Mouse (Mus musculus): ENCODE measurements at regions not wholly inside any gene's neighbourhood (a gene's known extent, or its start where the extent isn't known, plus 50 kb on each side); places are given as distances from the start of the nearest gene placed in this dataset.
A peak's percentile ranks its signal among the peaks of the same experiment; 100 is the strongest.

DNA sequence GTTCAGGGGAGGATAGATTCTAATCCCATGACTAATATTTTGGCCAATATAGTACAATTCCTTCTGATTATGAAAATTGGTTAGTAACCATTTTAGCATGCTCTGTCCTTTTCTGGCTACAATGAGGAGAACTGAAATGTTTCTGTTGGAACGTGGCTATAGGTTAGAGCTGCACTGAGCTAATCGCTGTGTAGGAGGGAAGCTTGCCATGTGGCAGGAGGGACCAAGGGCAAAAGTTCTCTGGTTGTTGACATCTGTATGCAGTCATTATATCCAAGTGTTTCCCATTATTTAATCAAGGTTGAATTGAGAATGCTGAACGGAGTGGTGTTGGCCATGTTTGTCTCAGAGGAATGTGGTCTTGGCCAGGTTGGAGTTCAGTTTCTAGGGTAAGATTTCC is 253.5 kb downstream of the Fam173b start:
- DNase-seq = no peak

DNA sequence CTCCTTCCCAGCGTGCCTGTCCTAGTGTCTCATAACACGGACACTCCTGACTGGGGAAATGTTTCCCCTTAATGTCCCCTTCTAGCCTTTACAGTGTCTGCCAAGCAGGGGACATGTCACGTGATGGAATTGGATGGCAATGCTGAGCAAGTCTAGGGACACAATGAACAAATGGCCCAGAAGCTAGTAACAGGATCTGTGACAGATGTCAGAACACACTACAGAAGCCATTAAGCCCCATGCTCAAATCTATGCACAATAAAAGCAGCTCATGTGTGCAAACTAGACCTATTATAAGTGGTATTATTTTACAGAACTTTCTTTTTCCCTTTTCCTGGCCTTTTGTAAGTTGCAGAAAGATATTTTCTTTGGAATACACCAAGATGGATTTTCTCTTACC is 267.4 kb downstream of the Fam173b start:
- no peak for DNase-seq

DNA sequence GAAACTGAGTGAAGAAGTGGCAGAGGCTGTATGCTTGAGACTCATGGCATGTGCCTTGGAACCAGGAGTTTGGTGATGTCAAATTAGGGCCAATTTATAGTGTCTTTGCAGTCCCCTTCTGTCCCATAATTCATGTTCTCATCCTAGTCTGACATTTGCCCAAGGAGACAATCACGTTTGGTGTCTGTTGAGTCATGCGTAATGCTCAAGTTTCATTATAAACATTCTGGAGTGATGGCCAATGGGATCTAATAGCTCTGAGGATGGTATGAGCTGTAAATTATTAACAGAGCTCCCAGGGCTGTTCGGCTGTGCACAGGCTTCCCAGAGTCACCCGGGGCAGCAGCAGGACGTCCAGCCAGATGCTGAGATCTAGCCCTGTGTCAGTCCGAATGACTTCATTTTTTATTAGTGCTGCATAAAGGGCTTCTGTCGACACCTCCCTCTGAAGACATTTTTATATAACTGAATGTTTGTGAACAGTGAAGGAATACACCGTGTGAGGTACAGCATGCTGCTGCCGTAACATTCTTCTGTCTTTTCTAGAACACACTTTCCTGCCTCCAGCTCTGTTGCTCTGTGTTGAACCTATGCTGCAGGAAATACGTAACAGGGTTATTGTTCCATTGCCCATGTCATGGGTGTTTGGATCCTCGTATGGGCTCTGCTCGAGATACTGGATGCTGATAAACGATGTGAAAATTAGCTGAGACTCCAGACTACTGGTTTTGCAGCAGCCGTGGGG is 268.2 kb downstream of the Fam173b start:
- DNase-seq = no peak

DNA sequence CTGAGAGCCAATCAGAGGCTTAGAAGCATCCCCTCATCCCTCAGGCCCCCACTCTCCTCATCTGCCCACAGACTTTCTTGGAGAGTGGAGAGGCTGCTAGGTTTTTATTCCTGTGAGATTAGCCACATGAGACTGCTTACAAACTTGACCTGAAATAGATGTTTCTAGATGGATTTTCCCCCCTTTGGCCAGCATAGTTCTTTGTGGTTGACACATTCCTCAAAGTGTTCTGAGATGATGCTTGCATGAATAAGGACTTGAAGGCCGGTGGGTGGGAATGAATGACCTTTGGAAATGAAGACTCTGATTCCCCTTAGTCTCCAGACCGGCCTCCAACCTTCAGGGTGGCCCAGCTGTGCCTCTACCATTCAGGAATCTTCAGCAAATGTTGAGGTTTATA is 273.8 kb downstream of the Fam173b start:
- no peak for DNase-seq

DNA sequence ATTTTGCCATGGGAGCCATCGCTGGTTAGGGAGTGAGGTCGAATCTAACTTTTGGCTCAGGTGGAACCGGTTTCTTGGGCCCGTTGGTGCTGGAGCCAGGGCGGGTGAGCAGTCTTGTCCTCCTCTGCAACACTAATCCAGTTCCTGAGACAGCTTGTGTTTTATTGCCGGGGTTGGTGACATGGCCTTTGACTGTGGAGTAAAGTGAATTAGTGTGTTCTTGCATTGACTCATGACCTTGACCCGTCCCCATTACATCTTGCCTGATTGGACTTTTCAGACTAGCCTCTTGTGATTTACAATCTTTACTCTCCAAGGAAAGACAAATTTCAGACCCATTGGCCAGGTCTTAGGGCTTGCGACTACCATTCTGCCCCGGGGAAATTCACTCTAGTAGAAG is 278.8 kb downstream of the Fam173b start:
- DNase-seq = no peak

DNA sequence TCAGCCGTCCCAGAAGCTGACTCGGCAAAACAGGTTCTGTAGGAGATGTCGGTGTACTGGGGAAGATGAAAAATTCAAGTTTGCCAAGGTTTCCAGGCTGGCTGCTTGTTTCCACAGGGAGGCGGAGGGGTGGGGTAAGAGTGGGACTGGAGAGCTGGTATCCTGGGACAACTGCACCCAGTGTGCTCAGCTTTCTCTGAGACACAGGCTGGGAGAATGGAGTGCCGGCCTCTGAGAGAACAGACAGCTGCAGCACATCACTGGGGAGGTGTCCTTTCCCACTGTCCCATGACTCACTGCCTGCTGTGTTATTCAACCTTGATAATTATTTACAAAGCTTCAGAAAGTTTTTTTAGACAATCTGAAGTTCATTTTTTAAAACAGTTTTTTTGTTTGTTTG is 280.7 kb downstream of the Fam173b start:
- no peak for DNase-seq

DNA sequence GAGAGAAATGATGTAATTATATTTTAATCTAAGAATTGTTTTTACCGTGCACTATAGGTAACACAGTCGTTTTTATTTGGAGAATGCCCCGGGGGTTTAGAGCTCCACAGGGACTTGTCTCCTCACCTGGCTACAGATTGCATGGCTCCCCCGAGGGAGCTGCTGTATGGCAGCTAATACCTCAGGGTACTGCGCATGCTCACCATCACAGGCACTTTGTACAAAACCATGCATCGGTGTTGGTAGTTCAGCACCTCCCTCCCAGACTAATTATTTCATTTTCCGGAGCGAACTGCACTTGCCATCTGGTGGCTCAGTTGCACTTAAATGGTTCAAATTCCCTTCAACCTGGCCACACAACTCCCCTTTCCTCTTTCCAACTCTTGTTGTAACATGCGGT is 281.9 kb downstream of the Fam173b start:
- peak; percentile 39 to 50 for DNase-seq

DNA sequence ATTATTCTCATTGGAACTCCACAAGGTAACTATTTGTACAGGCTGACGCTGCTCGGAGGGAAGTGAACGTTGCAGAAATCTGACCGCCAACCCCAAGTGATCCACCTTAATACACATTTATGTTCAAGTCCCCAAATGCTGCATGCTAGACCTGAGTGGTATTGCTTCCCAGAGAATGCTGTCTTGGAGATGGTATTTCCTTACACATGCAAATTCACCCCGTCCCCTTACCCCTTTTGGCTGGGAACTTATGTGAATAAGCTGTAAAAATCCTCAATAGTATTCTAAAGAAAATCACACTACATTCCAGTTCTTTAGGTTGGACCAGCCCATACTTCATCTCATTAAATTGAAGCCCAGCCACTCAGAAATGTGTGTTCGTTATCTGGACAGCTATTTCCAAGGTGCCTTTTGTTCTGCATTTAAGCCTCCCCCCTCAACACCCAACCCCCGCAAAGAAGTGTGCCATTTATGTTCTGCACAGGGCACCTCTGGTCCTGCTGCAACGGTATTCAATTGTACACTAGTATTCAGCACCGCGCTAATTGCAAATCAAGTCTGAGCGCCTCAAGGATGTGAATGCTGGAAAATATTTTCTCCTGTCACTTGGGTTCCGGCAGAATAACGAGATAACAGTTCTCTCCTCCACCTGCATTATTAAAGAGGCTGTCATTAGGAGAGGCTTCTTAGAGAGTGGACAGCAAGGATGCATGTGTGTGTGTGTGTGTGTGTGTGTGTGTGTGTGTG is 278.0 kb upstream of the Tas2r119 start:
- no peak for DNase-seq

DNA sequence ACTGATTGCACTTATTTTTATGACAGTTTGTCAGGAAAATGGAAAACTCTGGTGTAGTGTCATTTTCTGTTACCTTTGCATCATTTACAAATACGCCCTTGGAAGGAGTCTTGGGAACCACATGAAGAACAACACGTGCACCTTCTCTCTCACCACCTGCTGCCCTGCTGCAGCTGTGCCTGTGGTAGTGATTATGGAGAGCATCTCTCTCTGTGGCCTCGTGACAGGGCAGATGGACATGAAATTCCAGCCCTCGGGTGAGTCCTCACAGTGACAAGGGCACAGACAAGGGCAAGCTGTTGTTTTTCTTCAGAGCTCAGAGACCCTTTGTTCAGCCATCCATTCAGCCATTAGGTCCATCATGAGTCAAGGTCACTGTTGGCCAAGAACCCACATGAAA is 276.8 kb upstream of the Tas2r119 start:
- no peak for DNase-seq

DNA sequence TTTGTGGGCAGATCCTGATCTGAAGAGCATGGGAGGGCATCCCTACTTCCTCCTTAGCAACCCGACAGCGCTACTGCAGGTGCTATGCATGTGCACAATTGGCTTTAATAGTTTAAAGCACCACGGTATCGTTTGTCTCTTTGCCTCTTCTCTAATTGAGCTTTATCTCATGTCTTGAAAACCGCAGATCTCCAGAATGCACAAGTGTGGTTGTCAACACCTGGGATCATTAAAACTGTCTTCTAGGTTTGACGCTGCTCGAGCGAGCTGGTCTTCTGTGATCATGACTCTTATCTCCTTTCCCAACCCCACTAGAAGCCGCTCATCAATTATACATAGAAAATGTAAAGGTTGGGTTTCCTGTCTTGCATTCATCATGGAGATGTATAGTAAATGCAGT is 268.7 kb upstream of the Tas2r119 start:
- no peak for DNase-seq

DNA sequence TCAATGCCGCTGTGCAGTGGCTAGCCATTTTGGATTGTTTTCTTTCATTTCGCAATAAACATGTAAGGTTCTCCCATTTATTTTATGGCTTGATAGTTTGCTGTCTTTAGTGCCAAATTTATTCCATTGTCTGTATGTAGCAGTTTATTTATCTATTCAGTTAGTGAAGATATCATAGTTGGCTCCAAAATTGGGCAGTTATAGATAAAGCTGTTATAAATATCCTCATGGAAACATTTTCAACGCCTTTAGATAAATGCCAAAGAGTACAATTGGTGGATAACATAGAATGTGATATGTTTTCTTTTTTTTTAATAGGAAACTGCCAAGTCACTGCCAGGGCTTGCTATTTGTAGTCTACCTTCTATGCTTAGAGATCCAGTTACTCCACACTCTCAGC is 265.1 kb upstream of the Tas2r119 start:
- no peak for DNase-seq

DNA sequence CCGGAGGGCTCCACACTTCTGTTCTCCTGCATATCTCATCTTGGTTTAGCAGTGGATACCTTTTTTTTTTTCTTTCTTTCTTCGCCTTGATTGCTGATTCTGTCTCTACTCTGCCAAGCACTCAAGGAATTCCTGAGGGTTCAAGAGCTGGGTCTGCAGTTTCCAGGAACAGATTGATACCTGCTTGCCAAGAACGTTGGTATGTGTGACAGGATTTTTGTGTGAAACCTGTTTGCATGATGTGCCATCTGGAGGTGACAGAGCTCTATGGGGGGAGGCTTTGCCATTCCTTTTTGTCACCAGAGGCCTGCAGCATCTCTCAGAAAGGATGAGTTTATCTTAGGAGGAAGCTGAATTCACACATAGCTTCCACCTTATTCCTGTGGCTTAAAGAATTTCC is 255.6 kb upstream of the Tas2r119 start:
- DNase-seq = peak; percentile 57 to 63

DNA sequence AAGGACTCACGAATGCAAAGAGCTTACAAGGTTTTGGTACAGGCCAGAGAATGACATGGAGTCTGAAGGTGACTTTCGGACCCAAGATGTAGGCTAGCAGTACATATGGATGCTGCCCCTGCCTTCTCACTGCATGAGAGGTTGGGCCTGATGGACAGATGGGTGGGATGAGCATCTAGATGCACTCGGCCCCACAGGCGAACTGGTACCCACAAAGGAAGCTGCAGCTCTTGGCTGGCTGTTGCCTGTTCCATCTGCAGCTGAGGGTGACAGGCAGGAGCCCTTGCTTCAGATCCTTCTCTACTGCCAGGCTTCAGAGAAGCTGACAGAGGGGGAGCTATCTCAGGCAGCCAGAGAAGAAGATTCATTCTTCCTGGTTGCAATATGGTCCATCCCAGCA is 216.8 kb upstream of the Tas2r119 start:
- DNase-seq = no peak

DNA sequence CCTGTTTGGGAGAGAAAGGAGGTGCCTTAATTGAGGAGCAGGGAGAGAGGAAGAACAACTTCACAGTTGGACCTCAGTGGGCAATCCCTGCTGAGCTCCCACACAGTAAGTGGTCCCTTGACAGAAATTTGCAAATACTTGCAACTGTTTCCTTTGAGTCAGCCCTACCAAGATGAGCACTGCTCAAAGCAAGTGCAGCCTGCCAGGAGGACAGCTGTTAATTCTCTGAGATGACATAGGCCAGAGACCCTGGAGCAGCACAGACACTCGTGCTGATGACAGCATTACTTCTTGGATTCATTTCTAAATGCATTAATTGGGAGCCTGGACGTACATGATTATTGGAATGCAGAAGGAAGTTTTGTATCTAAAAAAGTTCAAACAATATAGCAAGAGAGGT is 215.1 kb upstream of the Tas2r119 start:
- no peak for DNase-seq

DNA sequence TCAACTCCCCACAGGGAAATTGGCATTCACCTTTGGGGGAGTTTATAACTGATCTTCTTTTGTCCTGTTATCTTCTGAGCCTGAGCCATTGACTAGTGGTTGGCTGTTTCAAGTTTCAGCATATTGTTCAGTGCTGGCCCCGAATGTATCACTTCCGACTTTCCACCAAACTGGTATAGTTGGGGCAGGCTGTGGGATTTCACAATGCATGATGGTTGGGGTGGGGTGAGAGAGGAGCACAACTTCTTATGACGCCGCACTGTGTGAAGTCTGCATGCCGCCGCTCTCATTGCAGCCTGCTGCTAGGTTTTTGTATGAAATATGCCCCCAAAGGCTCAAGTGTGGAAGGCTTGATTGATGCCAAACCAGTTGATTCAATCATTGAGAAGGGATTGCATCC is 212.2 kb upstream of the Tas2r119 start:
- no peak for DNase-seq

DNA sequence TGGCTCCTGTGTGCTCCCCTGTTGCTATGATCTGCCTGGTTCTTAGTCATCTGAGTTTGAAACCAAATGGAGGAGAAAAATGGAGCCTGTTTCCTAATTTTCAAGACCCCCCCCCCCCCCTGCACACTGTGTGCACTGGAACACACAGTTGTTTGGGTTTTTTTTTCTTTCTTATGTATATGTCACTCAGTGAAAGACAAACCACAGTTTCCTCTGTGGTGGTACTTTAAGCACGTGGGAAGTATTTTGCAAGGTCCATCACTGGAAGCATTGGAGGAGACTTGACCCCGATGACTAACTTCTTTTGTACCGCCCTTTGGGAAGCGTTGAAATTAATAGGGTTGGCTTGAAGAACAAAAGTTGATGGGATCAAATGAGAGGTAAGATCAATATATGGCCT is 211.5 kb upstream of the Tas2r119 start:
- DNase-seq = no peak

DNA sequence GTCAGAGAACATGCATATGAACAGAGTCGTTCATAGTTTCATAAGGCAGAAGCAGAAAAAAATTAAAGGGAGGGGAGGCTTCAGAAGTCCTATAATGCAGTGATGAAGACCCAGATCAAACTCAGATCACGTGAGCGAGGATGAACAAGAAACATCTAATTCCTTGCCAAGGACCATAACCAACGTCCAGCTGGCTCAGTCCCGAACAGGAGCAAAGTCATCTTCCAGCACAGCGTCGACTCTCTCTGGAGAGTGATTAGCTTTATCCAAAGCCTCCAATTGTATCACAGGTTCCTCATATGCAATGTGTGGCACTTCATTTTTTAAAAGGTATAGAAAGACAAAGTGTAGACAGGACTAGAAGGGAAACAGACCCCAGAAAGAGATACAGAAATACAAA is 204.2 kb upstream of the Tas2r119 start:
- peak in 1 of 2 experiments; percentile 31 for DNase-seq

DNA sequence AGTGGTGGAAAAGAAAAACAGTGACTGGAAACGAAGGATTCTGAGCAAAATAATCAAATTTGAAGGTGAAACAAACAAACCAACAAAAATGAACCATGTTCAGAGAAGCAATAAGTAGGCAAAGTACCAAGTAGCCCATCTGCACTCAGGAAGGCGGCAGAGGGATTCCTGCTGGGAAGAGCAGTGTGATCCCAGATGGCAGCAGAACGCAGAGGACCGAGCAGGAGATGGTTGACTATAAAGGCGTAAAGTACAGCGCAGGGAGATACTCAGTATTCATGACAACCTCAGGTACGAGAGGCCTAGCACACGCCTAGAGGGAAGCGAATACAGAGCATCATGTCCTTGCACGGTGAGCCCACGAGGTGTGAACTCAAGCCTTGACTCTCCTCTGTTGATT is 203.2 kb upstream of the Tas2r119 start:
- DNase-seq = peak; percentile 87 to 88

DNA sequence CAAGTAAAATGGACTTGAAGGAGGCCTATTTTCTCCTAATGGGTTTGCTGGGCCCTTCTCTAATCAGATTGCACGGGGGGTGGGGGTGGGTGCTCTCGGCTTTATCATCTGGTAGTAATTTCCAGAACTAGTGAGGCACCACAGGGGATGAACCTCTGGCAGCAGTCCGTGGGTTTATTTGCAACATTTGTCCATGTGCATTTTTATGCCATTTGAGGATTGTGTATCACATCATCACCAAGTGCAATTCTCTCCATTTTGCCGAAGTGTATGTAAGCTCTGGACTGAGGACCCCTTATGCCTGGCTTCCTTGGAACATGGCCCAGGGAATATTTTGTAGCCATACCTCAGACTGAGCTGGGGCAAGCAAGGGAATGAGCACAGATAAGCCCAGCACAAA is 200.6 kb upstream of the Tas2r119 start:
- no peak for DNase-seq

DNA sequence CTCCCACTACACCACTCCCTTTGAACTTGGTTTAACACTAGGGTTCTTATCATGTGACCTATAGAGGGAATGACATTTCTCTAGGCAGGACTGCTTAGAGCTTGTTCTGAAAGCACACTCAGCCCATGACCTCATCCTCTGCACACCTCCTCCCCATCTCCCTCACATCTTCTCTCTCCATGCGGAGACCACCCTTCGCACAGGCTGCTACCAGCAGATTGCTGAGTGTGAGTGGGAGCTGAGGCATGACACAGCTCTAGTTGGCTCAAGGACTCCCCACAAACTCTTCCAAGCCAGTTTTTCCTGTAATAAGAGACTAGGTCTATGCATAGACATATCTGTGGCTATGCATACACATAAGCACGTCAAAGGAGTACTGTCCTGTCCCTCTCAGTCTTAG is 199.5 kb upstream of the Tas2r119 start:
- DNase-seq = no peak

DNA sequence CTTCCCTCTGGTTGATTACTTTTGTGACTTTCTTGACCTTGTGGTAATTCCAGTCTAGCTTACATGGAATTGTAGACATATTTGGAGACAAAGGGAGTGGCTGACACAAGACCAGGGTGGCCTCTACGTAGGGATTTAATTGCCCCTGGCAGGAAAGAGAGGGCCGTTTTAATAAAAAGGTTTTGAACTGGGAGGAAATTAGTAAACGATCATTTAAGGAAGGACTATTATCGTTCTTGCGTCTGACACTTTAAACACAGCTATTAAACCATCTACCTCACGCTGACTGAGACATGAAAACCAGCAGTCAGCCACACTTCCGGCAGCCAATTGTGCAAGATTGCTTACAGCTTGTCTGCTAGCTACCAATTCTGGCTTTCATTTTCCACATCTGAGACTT is 197.1 kb upstream of the Tas2r119 start:
- DNase-seq = no peak

DNA sequence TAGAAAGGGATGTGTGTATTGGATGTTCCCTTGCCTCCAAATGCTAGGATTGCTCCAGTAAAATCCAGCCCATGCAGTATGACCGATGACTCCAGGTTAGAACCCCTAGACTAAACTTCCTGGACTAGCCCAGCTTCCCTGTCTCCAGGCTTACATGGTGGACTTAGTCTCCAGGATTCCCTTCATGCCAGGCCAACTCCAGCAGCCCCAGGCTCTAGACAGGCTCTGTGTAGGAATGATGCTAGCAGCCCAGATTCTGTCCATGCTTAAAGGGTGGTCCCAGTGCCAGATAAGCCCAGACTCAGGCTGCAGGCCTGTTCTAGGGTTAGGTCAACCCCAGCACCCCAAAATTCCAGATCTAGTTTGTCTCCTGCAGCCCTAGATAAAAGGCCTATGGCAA is 196.3 kb upstream of the Tas2r119 start:
- no peak for DNase-seq

DNA sequence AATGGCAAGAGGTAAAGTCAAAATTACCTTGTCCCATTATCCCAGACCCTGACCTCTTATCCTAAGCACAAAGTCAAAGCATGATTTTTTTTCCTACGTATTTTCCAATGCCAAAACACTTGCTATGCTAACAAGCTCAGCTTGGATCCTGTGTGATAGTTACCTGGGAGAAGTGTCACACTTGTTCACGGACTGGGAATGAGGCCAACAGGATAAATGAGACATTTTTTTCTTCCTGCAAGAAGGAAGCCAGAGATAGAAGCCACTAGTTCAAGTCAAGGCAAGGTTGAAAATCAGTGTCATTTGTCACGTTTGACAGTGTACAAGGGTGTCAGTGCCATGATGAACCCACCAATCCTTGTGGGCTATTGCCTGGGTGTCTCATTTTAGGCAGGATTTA is 189.8 kb upstream of the Tas2r119 start:
- no peak for DNase-seq

DNA sequence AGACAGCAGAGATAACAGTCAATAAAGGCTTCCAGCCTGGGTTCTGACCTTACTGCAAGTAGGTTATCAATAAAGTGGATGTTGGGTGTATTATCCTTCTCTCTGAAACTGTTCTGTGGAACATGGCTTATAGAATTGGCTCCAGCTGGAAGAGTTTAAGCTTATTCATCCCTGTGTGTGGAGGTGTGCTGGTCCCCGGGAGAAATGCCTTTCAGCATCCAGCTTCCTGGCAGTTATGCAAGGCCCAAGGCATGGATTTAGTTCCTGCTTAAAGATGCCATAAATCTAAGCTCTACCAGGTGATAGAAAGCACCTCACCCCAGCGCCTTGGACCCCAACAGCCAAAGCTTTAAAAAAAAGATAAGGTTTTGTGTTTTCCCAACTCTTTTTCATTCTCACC is 188.0 kb upstream of the Tas2r119 start:
- DNase-seq = peak; percentile 41 to 53

Measured in cerebellum, postnatal 25 days (tissue).